Mouse (Mus musculus) MEL (cell line): ENCODE results near the gene Egflam. TPM values are rescaled to one million over a fixed set of nuclear protein-coding genes. Genes with fewer than 3 reads are reported as not detected.

Experiments
- DNase-seq: peaks from one replicate; pipeline ENCODE4 v3.0.0; 2011; ENCODE audit warnings: low read depth, low spot score
- H3K27ac ChIP-seq: 2 replicates; pipeline ENCODE4 v1.5.1; 2012; ENCODE audit warnings: low read depth, mild to moderate bottlenecking, control low read depth, low read length, moderate library complexity; ENCODE audit not compliant: control insufficient read depth
- H3K27me3 ChIP-seq, 2 experiments: fragments of 150-350 bp in 1 of 2; sonication (generic) in 1 of 2; 2 replicates each; pipeline ENCODE4 v1.6.1; 2012; ENCODE audit warnings: low read length in 2 of 2, mild to moderate bottlenecking in 2 of 2, improper control_type of control experiment in 1 of 2, moderate library complexity in 1 of 2; ENCODE audit not compliant: insufficient read depth in 2 of 2, control insufficient read depth in 1 of 2
- H3K36me3 ChIP-seq, 2 experiments: 2 replicates each; pipeline ENCODE4 v1.6.1; 2012 to 2014; ENCODE audit warnings: low read length in 2 of 2, improper control_type of control experiment in 1 of 2, inconsistent platforms in 1 of 2, mild to moderate bottlenecking in 1 of 2; ENCODE audit not compliant: insufficient read depth in 2 of 2, control insufficient read depth in 1 of 2
- H3K4me1 ChIP-seq, 2 experiments: fragments of 150-350 bp in 1 of 2; sonication (generic) in 1 of 2; 2 replicates each; pipeline ENCODE4 v1.6.1; 2012; ENCODE audit warnings: low read length in 2 of 2, improper control_type of control experiment in 1 of 2, mild to moderate bottlenecking in 1 of 2; ENCODE audit not compliant: insufficient read depth in 2 of 2, control insufficient read depth in 1 of 2
- H3K4me3 ChIP-seq, 2 experiments: fragments of 150-350 bp in 1 of 2; sonication (generic) in 1 of 2; 2 replicates each; pipeline ENCODE4 v1.5.1; 2012; ENCODE audit warnings: low read depth in 2 of 2, low read length in 2 of 2, mild to moderate bottlenecking in 2 of 2, moderate library complexity in 2 of 2, control low read depth in 1 of 2, improper control_type of control experiment in 1 of 2; ENCODE audit not compliant: control insufficient read depth in 1 of 2, insufficient read depth in 1 of 2
- H3K79me2 ChIP-seq: 2 replicates; pipeline ENCODE4 v1.6.1; 2012; ENCODE audit warnings: mild to moderate bottlenecking, low read length, moderate library complexity; ENCODE audit not compliant: control insufficient read depth, poor library complexity, insufficient read depth
- H3K9ac ChIP-seq: 2 replicates; pipeline ENCODE4 v1.6.1; 2012; ENCODE audit warnings: low read depth, mild to moderate bottlenecking, control low read depth, low read length, moderate library complexity; ENCODE audit not compliant: control insufficient read depth, poor library complexity, severe bottlenecking
- H3K9me3 ChIP-seq: fragments of 150-350 bp; sonication (generic); replicated peaks from 2 replicates; pipeline ENCODE4 v1.6.1; 2012; ENCODE audit warnings: mild to moderate bottlenecking, low read length, improper control_type of control experiment, moderate library complexity; ENCODE audit not compliant: insufficient read depth
- BHLHE40 ChIP-seq: IDR thresholded peaks from 2 replicates; pipeline ENCODE4 v1.6.1; 2012; ENCODE audit warnings: low read depth, mild to moderate bottlenecking, inconsistent platforms, low read length, improper control_type of control experiment, borderline replicate concordance
- CHD2 ChIP-seq: IDR thresholded peaks from 2 replicates; pipeline ENCODE4 v1.6.1; 2011; ENCODE audit warnings: low read length, improper control_type of control experiment
- E2F4 ChIP-seq: IDR thresholded peaks from 2 replicates; pipeline ENCODE4 v1.6.1; 2011; ENCODE audit warnings: low read depth, low read length, improper control_type of control experiment, borderline replicate concordance
- HCFC1 ChIP-seq: IDR thresholded peaks from 2 replicates; pipeline ENCODE4 v1.6.1; 2012; ENCODE audit warnings: low read depth, mild to moderate bottlenecking, inconsistent platforms, low read length, improper control_type of control experiment, moderate library complexity
- JUND ChIP-seq: IDR thresholded peaks from 2 replicates; pipeline ENCODE4 v1.6.1; 2011; ENCODE audit warnings: low read depth, mild to moderate bottlenecking, improper control_type of control experiment, low read length
- MAFK ChIP-seq: IDR thresholded peaks from 2 replicates; pipeline ENCODE4 v1.6.1; 2011; ENCODE audit warnings: low read depth, mild to moderate bottlenecking, low read length, improper control_type of control experiment, borderline replicate concordance
- MAX ChIP-seq: IDR thresholded peaks from 2 replicates; pipeline ENCODE4 v1.6.1; 2011; ENCODE audit warnings: low read length, improper control_type of control experiment
- MXI1 ChIP-seq: IDR thresholded peaks from 2 replicates; pipeline ENCODE4 v1.6.1; 2011; ENCODE audit warnings: mild to moderate bottlenecking, low read depth, low read length, improper control_type of control experiment
- MYB ChIP-seq: IDR thresholded peaks from 2 replicates; pipeline ENCODE4 v1.6.1; 2011; ENCODE audit warnings: mild to moderate bottlenecking, low read depth, low read length, improper control_type of control experiment
- NRF1 ChIP-seq: IDR thresholded peaks from 2 replicates; pipeline ENCODE4 v1.6.1; 2014; ENCODE audit warnings: low read depth, mild to moderate bottlenecking, inconsistent platforms, low read length, improper control_type of control experiment, moderate library complexity; ENCODE audit not compliant: poor library complexity, insufficient read depth, severe bottlenecking
- POLR2AphosphoS2 ChIP-seq: IDR thresholded peaks from 2 replicates; pipeline ENCODE4 v1.6.1; 2011; ENCODE audit warnings: low read length, improper control_type of control experiment
- POLR2AphosphoS5 ChIP-seq: IDR thresholded peaks from 2 replicates; pipeline ENCODE4 v1.6.1; 2012; ENCODE audit warnings: low read depth, borderline replicate concordance, mild to moderate bottlenecking, inconsistent platforms, low read length, moderate library complexity, mixed read lengths
- RCOR1 ChIP-seq: IDR thresholded peaks from 2 replicates; pipeline ENCODE4 v1.6.1; 2012; ENCODE audit warnings: low read depth, mild to moderate bottlenecking, inconsistent platforms, low read length, improper control_type of control experiment
- SMC3 ChIP-seq: IDR thresholded peaks from 2 replicates; pipeline ENCODE4 v1.6.1; 2011; ENCODE audit warnings: low read depth, low read length, improper control_type of control experiment
- TAL1 ChIP-seq: IDR thresholded peaks from 2 replicates; pipeline ENCODE4 v1.6.1; 2012; ENCODE audit warnings: mild to moderate bottlenecking, inconsistent platforms, low read length, moderate library complexity, mixed read lengths
- TBP ChIP-seq: IDR thresholded peaks from 2 replicates; pipeline ENCODE4 v1.8.0; 2011; ENCODE audit warnings: low read depth, low read length, improper control_type of control experiment
- UBTF ChIP-seq: IDR thresholded peaks from 2 replicates; pipeline ENCODE4 v1.6.1; 2012; ENCODE audit warnings: low read depth, mild to moderate bottlenecking, inconsistent platforms, low read length, improper control_type of control experiment, moderate library complexity, borderline replicate concordance; ENCODE audit not compliant: insufficient read depth
- ZC3H11A ChIP-seq: IDR thresholded peaks from 2 replicates; pipeline ENCODE4 v1.6.1; 2012; ENCODE audit warnings: low read depth, mild to moderate bottlenecking, inconsistent platforms, low read length, improper control_type of control experiment
- ZMIZ1 ChIP-seq: IDR thresholded peaks from 2 replicates; pipeline ENCODE4 v1.6.1; 2012; ENCODE audit warnings: low read depth, mild to moderate bottlenecking, inconsistent platforms, low read length, improper control_type of control experiment, moderate library complexity
- polyA plus RNA-seq, 2 experiments: library from polyadenylated mRNA; stranded (reverse) in 1 of 2; unstranded in 1 of 2; fragments of >175 nt in 1 of 2; fragments of >200 nt in 1 of 2; gene quantifications; 2 replicates each; pipeline versions ENCODE4 v1.2.1 to v1.2.4; 2012; ENCODE audit warnings: low replicate concordance in 2 of 2, low read depth in 1 of 2; ENCODE audit not compliant: insufficient read length in 2 of 2, insufficient read depth in 1 of 2, missing spikeins in 1 of 2
- total RNA-seq: library from RNA; depleted of rRNA; stranded (reverse); fragments of 300-350 nt; gene quantifications from 2 replicates; pipeline ENCODE4 v1.2.3, GENCODE M21; 2012

Egflam gene
- total and polyA plus RNA-seq, 3 experiments: not detected

GRCm38 (mm10) chr15:7292854-7293253 is 105.3 kb downstream of the Egflam start:
- no peak overlapping the region for H3K27ac ChIP-seq
- H3K79me2 ChIP-seq: no peaks in the 10 kb centered on the region
- H3K9ac ChIP-seq: no peak overlapping the region
- no peaks in the 10 kb centered on the region for H3K36me3 ChIP-seq
- TF ChIP-seq ZMIZ1 (no peak), ZC3H11A (no peak), E2F4 (no peak), MYB (no peak), TAL1 (no peak), UBTF (no peak), HCFC1 (no peak), MAX (no peak), NRF1 (no peak), CHD2 (no peak)
- no peaks in the 10 kb centered on the region for H3K4me1 ChIP-seq
- H3K27me3 ChIP-seq: no peaks in the 10 kb centered on the region
- no peak overlapping the region for H3K4me3 ChIP-seq
- no peak for DNase-seq
- H3K9me3 ChIP-seq: no peaks in the 10 kb centered on the region

DNA sequence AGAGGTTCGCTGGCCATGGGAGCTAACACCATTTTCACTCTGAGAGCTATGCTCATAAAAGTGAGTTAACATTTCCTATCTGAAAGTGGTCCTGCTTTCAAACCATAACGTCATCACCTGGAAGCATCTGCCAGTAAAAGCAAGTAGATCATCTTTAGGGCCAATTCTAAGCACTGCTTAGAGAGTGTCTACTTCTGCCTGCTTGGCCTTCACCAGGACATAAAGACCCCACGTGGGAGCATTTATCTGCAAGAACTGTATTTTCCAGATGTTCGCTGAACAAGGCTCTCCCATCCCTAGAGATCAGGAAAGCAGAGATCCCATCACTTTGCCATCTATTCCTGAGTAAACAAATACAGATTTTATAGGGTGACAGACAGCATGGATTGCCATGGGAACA is 108.2 kb downstream of the Egflam start:
- H3K27me3 ChIP-seq: no peaks in the 10 kb centered on the region; a peak in 1 of 4 replicates
- H3K9me3 ChIP-seq: no peaks in the 10 kb centered on the region
- H3K9ac ChIP-seq: no peak overlapping the region
- no peaks in the 10 kb centered on the region for H3K79me2 ChIP-seq
- no peak for DNase-seq
- H3K27ac ChIP-seq: no peak overlapping the region
- no peaks in the 10 kb centered on the region for H3K4me1 ChIP-seq
- no peak overlapping the region for H3K4me3 ChIP-seq
- no peaks in the 10 kb centered on the region for H3K36me3 ChIP-seq
- TF ChIP-seq TAL1: no peak
- no peak for TF ChIP-seq JUND
- no peak for TF ChIP-seq RCOR1
- no peak for TF ChIP-seq MXI1
- no peak for TF ChIP-seq HCFC1
- no peak for TF ChIP-seq TBP
- no peak for TF ChIP-seq SMC3
- no peak for TF ChIP-seq MAX
- no peak for TF ChIP-seq MAFK
- no peak for TF ChIP-seq POLR2AphosphoS5
- no peak for TF ChIP-seq POLR2AphosphoS2
- TF ChIP-seq BHLHE40: no peak
- TF ChIP-seq NRF1: no peak
